Mouse (Mus musculus): ENCODE results near the gene Patj.
A peak's percentile ranks its signal among the peaks of the same experiment; 100 is the strongest.
"Not testable (repeated sequence)": the region's sequence is repeated elsewhere in the genome, so short reads cannot be mapped to it uniquely, and the experiment has no call there.

The Patj gene

DNA sequence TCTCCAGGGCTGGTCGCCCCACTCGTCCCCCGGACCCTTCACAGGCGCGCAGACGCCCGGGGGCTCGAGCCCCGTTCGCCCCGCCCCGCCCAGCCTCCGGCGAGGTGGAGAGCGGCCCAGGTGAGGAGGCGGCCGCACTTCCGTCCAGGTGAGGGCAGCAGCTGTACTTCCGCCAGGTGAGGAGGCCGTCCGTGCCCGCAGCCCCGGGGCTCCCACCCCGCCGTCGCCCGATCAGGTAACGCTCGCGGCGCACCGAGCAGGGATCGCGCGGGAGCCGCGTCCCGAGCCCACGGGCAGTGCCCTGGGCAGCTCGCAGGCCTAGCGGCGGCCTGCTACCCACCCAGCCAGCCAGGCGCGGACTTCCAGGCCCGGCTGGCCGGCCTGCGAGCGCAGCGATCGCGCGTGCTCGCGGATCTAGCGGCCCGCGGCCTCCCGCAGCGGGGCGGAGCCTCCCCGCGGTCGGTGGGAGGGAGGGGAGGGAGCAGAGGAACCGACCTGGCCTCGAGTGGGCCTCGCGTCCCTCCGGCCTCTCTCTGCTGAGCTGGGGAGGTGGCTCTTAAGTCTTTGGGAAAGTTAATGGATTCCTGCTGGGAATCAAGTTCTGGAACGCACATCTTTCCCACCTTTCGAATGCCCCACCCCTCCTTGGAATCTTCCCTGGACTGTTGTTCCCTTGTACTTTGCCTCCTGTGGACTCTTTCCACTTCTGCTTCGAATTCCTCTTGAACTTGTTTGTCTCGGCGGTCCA is at the start of gene Patj:
Gene Patj (plus strand): TSS at position 96 of the 748 bp plus-strand sequence.
- DNase-seq (ENCODE audit: low spot score), result peak; percentile 77

DNA sequence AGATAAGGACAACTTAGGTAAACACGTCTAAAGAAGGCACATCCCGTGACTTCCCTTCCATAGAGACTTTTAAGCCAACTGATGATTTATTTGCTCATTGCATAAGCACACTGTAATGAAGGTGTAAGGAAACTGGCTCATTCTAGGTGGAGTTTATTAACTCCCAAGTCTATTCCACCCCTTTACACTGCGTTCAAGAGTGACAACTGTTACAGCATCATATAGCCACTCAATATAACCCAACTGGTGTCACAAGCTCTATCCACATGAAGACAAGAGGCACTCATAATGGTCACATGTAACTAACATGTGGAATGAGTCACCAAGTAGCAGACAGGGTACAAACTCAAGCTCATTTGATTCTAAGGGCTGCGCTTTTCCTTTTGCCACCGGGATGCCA is 47.0 kb upstream of the Patj start:
- DNase-seq (ENCODE audit: low spot score), result no peak

DNA sequence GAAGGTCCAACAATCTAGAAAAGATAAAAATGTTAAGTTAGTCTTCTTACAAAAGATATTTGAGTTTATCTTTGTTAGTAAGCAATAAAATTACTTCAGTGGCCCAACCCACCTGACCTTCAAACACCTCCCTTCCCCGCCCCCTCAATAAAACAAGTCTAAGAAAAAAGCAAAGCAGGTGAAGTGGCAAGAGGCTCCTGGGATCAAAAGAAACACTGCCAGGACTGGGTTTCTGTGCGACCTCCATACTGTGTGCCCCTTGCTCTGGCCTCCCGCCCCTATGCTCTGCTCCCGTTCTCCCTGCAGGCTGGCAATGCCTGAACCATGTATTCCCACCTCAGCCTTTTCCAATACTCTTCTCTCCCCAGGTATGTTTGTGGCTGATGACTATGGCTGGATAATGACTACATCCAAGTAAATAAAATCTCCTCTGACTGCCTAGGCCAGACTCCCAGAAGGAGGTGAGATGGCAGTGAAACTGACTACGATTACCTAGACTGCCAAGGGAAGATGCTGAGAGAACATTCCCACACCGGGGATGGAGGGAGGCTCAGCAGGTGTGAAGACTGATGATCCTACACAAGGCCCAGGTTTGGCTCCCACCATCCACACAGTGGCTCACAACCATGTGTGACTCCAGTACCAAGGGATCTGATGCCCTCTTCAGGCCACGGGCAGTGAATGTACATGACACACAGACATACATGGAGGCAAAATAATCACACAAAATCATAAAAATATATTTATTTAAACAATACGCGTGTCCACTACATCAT is 37.4 kb upstream of the Patj start:
- no peak for DNase-seq (ENCODE audit: low spot score)

DNA sequence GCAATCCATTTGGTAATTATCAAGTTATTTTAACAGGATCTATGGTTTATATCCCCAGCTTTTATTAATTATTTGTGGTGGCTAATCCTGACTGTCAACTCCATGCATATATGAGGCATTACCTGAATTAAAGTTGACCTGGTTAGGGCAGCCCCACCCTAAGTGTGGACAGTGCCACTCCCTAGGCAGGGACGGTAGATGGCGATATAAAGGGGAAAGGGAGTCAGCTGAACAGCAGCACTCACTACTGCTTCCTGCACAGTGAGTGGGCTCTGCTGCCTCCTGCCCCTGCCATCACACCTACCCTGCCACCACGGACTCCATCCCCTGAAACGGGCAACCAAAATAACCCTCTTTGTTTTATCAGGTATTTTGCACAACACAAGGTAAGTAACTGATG is 20.2 kb upstream of the Patj start:
- no peak for DNase-seq (ENCODE audit: low spot score)

DNA sequence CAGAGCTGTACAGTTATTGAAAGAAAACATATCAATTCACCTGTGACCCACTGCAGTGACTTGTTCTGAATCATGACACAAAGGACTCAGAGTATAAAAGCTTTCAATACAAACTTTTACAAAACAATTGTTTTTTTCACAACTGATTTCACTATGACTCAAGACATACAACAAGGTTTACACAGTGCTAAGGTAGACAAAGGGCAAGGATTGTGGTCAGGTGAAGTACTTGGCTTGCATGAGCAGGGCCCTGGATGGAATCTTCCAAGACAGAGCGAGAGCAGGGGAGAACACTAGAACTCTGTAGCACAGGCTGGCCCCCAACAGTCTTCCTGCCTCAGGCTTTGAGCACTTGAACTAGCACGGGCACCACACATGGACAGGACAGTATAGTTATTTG is 18.6 kb upstream of the Patj start:
- DNase-seq (ENCODE audit: low spot score), result no peak

DNA sequence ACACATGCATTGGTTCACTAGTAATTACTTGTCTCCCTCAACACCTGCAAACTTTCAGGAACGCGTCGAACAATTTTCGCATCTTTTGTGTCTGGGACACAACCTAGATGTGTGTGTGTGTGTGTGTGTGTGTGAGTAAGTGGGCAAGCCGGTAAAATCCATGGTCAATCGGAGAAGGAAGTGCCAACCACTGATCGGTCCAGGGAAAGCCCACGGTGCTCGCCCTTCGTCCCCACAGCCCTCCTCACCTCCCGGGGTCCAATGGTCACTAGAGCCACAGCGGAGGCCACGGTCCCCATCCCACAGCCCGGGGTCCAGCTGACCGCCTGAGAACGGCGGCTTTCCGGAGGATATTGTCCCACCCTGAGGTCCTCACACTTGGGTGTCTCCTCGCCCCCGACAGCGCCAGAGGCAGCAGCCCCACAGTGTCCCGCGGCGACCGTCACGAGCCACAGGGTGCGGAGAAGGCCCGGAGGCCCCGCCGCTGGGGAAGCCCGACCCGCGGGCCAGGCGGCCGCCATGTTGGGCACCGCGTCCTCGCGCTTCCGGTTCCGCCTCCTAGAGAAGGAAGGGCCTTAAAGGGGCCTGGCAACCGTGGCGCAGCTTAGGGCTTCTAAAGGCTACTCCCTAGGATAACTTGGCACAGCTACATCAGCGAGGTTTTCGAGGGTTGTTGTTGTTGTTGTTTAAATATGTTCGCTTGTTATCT is 12.7 kb upstream of the Patj start, which contains the start of gene Tm2d1:
Gene Tm2d1 (minus strand): TSS at position 591 of the 709 bp plus-strand sequence.
- DNase-seq (ENCODE audit: low spot score), result peak; percentile 82

DNA sequence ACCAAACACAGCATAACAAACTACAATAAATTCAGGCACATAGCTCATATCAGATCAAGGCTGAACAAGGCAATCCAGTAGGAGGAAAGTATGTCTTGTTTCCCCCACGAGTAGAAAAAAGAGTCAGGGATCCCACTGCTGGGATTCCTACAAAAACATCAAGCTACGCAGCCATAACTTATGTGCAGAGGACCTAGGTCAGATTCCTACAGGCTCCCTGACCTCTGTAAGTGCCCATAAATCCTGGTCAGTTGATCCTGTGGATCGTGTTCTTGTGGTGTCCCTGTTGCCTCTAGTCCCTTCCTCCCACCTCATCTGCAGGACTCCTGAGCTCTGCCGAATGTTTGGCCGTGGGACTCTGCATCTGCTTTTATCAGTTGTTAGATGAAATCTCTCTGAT is 10.5 kb upstream of the Patj start:
- no peak for DNase-seq (ENCODE audit: low spot score)

DNA sequence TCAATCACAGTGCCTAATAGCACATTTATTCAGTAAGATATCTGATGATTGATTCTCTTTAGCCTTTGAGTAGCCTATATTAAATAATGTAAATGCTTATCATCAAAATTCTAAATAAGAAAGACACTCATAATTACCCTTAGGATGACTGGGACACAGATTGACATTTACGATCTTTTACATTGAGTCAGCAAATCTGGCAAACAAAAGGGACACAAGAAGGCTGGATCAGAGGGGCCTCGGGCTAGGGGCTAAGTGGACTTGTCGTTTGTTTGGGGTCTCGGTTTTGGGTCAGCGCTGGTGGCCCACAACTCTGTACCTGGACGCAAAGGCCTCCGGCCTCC is 267 bp upstream of the Patj start:
- no peak for DNase-seq (ENCODE audit: low spot score)

DNA sequence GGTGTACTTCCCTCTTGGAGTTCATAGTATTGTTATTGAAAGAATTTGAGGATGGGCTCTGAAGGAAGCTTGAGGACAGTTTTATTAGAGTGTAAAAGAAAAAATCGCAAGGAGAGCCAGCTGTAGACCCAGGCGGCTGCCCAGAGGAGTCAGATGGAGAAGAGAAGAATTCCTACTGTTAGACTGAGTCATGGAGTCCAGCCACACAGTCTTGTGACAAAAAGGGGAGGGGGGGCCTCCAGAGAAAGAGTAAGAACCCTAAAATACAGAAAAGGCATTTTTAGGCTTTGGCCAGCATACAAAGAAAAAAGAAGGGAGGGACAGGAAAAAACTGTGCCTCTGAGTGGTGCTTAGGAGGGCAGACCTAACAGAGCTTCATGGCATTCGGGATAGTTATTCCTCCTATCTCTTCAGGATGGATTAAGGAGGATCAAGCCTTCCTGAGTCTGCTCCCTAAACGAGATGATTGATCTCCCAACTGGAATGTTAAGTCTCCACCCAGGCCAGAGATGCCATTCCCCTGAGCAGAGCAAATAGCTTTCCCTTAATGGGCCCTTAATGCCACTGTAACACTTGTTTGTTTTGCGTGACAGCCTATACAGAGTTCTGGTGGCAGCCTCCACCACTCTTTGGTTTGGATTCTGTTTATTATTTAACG is 5.5 kb downstream of the Patj start:
- peak; percentile 19 for DNase-seq (ENCODE audit: low spot score)

DNA sequence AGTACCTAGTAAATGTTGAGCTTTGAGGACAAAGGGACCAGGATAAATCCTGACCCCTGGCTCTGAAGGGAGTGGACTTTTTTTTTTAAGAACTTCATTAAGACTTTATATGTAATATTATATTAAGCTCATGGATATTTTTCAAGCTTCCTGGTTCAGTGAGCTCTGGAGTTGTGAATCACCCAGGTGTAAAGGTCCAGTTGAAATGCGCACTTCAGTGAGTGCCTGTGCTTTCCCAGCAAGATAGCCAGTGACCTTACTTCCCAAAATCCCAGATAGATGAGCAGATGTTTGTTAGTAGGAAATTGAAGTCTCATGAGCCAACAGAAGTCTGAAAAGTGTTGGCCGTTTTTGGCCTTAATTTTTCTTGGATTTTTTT is 6.0 kb downstream of the Patj start:
- DNase-seq (ENCODE audit: low spot score), result no peak

DNA sequence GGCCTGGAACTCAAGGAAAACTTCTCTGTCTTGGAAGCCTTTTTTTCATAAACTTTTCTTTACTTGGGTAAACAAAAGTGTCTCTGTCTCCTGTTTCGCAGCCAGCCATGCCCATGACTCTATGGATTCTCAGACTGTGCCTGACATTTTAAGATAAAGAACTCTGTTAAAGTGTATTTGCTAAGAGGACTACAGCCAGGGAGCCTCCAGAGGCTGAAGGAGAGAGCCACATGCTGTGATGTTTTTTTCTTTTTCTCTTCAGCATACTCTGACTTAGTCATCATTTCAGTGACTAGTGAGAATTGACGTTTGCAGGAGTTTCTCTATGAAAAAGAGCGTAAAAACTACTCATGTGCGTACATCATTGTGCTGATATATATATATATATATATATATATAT is 7.9 kb downstream of the Patj start:
- no peak for DNase-seq (ENCODE audit: low spot score)

DNA sequence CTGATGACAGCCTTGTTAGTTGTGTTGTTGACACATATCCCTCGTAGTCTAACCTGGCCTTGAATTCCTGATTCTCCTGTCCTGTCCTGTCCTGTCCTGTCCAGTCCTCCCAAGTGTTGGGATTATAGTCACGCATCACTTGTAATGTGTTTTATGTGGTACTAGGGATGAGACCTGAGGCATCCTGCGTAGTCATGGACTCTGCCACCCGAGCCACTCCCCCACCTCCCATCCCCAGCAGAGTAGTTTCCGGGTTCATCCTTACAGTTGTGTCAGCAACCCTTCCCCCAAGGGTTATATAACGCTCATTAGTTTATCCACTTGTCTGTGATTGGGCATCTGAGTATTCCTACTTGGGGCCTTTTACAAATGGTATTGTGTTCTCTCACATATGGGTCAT is 8.8 kb downstream of the Patj start:
- DNase-seq (ENCODE audit: low spot score), result no peak

DNA sequence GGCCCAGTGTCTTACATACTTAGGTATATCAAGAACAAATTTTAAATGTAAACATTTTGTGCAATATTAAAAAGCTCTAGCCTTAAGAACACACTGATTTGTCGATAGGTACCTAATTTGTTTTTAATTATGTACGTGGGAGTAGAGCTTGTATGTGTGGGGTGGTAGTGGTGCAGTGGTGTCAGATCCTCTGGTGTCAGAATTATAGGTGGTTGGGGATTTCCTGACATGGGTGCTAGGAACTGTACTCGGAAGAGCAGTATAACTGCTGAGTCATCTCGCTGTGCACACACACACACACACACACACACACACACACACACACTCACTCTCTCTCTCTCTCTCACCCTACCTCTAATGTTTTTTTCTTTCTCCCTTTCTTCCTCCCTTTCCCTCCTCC is 12.9 kb downstream of the Patj start:
- DNase-seq (ENCODE audit: low spot score), result no peak

DNA sequence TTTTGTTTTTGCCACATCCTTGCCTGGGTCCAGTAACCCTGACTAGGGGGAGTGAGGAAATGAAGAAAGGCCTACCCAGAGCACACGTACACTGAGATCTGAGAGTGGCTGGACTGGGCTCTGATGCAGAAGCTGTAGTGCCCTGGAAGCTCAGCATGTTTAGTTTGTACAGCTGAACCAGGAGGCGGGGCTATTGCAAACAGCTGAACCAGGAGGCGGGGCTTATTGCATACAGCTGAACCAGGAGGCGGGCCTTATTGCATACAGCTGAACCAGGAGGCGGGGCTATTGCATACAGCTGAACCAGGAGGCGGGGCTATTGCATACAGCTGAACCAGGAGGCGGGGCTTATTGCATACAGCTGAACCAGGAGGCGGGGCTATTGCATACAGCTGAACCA is 19.6 kb downstream of the Patj start:
- DNase-seq (ENCODE audit: low spot score), result not testable (repeated sequence)

DNA sequence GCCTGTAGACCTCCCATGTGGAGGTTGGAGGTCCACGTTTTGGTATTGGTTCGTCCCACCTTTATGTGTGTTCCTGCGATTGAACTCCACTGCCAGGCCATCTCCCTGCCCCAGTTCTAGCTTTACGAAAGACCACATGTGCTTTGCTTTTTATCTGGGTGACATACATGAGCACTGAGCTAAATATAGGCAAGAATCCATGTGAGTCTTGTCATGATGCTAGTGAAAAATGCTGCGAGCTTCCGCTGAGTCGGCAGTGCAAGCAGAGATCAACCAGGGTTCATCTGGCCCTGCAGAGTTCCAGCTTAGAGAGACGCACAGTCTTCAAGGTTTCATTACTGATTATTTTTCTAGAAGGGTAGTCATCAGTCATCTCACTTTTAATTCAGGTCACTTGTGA is 32.8 kb downstream of the Patj start:
- no peak for DNase-seq (ENCODE audit: low spot score)

DNA sequence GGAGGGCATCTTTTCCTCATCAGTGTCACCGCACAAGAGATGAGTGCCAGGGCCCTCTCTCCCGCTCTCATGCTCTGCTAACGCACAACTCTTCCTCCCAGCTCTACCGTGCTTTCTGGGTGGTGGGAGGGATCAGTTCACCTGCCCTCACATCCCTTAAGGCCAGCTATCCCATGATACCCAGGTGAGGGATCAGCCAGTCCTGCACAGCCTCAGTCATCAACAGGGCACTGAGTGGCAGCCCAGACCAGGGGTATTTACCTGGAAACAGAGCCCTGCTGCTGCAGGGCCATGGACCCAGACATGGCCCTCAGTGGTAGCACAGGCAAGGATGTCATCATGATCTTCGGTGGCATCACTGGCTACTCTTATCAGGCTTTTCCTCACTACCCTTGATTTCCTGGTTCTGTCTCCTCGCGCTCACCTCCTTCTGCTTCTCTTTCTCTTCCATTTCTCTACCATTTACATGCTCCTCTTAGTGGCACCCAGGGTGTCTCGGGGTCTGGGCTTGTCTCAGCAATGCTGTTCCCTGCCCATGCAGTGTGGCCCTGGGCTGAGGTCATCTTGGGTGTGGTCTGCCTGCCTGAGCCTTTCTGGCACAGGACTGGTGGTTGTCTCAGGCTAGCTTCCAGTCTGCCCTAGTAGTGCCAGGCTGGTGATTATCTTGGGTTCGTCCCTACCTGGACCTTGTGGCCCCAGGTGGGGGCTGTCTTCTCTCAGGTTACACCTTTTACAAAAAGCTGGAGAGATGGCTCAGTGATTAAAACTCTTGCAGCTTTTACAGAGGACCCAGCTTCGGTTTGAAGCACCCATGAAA is 40.3 kb downstream of the Patj start:
- DNase-seq (ENCODE audit: low spot score), result no peak

DNA sequence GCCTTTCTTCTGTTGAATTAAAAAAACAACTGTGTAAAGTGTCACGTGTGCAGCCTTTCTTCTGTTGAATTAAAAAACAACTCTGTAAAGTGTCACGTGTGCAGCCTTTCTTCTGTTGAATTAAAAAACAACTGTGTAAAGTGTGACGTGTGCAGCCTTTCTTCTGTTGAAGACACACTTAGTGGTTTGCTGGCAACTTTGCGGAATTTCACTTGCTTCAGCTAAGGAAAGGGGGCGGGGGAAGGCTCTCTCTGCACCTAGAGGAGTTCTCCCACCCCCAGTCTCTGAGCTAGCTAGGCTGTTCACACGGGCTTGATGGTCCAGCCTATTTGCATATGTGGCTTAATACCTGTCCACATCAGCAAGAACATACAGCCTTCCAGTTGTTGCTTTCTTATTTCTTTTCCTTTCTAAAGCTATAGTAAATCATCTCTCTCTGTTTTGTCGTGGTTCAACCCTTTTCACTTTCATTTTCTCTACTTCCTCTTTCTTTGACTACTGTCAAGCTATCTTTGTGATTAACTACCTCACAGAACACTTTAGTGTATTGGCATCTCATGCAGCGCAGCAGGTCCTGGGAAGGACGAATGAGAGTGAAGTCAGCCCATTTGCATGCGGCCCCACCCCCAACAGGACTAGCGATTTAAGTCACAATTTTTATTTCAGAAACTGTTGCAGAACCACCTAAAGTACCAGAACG is 41.2 kb downstream of the Patj start:
- peak; percentile 15 for DNase-seq (ENCODE audit: low spot score)

DNA sequence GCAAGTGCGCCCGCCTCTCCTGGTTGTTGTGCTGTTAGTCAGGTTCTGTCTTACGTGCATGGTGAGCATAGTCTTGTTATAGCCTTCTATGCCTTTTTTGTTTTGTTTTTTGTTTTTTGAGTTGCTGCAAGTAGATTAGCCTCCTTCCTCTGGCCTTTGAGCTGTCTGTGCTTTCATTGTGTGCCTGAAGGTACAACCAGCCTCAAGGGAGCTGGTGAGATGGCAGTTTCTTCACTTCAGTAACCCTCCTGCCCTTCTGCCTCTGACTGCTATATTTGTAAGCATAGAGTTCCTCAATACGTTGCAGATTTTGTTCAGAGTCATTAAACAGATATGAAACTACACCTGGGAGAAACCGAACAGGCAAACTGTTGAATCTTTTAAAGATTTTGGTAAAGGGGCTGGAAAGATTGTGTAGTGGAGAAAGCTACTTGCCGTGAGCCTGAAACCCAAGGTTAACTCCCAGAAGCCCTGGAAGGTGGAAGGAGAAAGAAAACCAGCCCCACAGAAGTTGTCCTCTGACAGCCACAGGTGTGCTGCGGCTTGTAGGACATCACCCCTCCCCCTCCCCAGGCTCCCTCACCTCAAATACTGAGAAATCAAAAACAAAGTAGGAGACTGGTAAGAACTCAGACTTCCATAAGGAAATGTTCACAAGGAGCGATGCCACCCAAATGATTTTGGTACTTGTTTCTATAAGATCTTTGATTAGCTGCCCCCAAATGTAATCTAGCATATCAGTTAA is 43.8 kb downstream of the Patj start:
- no peak for DNase-seq (ENCODE audit: low spot score)

DNA sequence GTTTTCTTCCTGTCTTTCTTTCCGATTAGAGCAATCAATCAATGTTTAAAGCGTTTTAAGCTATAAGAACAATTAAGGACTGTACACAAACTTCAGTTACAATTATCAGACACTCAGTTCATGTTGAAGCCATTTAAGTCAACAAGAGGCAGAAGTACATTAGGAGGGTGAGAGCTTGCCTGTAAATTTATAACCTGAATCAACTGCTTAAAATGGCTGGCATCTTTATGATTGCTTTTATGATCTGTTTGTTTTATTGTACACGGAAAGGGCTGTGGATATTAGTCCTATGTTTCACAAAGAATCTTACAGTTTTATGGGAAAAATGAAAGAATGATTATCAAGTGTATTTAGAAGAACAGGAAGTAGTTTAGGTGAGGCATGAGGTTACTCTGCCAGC is 45.7 kb downstream of the Patj start:
- DNase-seq (ENCODE audit: low spot score), result no peak

DNA sequence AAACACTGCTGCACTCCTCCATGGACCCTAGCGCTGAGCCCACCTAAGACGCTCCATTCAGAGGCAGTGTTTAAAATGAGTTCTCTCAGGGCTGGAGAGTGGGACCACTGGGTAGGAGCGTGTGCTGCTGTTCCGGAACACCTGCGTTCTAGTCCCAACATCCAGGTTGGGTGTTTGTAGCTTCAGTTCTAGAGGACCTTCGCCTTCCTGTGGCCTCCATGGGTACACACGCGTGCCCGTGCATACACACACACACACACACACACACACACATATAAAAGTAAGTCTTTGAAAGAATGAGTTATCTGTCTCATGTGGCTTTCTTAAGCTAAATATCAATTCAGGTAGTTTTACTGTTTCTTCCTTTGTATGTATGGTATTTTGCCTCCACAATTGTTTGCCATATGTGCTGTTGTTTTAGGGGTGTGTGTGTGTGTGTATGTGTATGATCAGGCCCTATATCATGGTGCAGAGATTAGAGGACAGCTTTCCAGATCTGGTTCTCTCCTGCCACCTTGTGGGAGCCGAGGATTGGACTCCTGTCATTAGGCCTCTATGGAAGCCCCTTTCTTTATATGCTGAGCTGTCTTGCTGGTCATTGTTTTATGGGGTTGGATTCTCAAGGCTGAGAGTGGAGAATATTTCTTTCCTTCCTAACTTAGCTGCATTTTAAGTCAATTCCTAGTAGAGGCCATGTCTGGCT is 49.0 kb downstream of the Patj start:
- DNase-seq (ENCODE audit: low spot score), result peak; percentile 51

Measured in urinary bladder, postnatal 14 days (tissue).